Mouse (Mus musculus): ENCODE measurements around the gene Zfp966. TPM values are rescaled to one million over a fixed set of nuclear protein-coding genes. Genes with fewer than 3 reads are reported as not detected.
"Not testable (repeated sequence)": the region's sequence is repeated elsewhere in the genome, so short reads cannot be mapped to it uniquely, and the experiment has no call there.

Zfp966 gene
- total RNA-seq (2021): 1 to 10 TPM; 6.0 to 6.1 TPM
- long read RNA-seq, experiment 1, partial matches to known transcripts: 1 of 1 reads
- long read RNA-seq, experiment 1, other reads (novel, unspliced or antisense): 0 of 1 reads
- long read RNA-seq, experiment 2: 0 reads

DNA sequence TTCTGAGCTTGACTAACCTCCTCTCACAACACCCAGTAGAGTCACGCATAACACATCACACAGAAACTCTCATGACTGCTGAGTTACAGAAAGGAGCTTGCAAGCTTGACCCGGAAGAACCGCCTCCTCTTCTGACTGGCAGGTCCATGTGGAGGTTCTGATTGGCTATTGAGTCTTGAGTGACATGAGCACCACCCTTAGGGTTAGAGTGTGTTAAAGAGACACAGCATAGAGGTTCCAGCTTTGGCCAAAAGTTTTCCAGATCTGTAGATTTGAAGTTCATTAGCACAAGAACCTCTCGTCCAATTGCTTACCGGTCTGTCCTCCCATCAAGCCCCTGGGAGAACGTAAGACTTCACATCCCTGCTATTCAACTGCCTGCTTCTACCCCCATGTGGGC, at the start of gene Zfp966:
Gene Zfp966, minus strand, starts transcription at position 101 of the 400 bp plus-strand sequence.
- not testable (repeated sequence) for DNase-seq (ENCODE audit: low spot score in 2 of 2)

DNA sequence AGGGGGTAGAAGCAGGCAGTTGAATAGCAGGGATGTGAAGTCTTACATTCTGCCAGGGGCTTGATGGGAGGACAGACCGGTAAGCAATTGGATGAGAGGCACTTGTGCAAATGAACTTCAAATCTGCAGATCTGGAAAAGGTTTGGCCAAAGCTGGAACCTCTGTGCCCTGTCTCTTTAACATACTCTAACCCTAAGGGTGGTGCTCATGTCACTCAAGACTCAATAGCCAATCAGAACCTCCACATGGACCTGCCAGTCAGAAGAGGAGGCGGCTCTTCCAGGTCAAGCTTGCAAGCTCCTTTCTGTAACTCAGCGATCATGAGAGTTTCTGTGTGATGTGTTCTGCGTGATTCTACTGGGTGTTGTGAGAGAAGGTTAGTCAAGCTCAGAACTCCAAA, 34.1 kb upstream of the Zfp966 start, which contains the start of gene Gm2026:
Gene Gm2026, plus strand, starts transcription at position 301 of the 400 bp plus-strand sequence.
- DNase-seq (ENCODE audit: low spot score in 2 of 2): not testable (repeated sequence)

DNA sequence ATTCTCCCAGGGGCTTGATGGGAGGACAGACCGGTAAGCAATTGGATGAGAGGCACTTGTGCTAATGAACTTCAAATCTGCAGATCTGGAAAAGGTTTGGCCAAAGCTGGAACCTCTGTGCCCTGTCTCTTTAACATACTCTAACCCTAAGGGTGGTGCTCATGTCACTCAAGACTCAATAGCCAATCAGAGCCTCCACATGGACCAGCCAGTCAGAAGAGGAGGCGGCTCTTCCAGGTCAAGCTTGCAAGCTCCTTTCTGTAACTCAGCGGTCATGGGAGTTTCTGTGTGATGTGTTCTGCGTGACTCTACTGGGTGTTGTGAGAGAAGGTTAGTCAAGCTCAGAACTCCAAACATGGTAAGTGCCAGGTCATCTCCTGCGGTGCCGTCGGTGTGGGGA, 61.9 kb downstream of the Zfp966 start, which contains the start of gene Gm6710:
Gene Gm6710, plus strand, starts transcription at position 196 of the 400 bp plus-strand sequence.
- not testable (repeated sequence) for DNase-seq (ENCODE audit: low spot score in 2 of 2)

Other genes with a start within 250 kb of the Zfp966 start
- gene Zfp969, start 227.5 kb downstream of the Zfp966 start, total RNA-seq (2021): 1 to 10 TPM in 1 of 2 experiments, not detected in 1; 3.6 TPM
- gene Gm2007, start 189.6 kb downstream of the Zfp966 start, total RNA-seq (2021): not detected
- gene Gm14288, start 130.0 kb downstream of the Zfp966 start, total RNA-seq (2021): 10 to 100 TPM in 1 of 2 experiments, not detected in 1; 16.9 TPM
- 10 to 100 TPM; 51.8 to 58.8 TPM for gene Gm6710, start 61.9 kb downstream of the Zfp966 start, total RNA-seq (2021)
- 10 to 100 TPM; 49.6 to 55.7 TPM for gene Gm2026, start 34.2 kb upstream of the Zfp966 start, total RNA-seq (2021)
- gene Gm2004, start 218.7 kb upstream of the Zfp966 start, total RNA-seq (2021): 10 to 100 TPM in 1 of 2 experiments, 1 to 10 TPM in 1; 7.1 to 16.4 TPM